Mouse (Mus musculus): ENCODE data around the gene Cox7a1. TPM values are rescaled to one million over a fixed set of nuclear protein-coding genes. Genes with fewer than 3 reads are reported as not detected.

Gene Cox7a1
- polyA plus RNA-seq, 2 experiments = 3.5 to 5.5 TPM

DNA sequence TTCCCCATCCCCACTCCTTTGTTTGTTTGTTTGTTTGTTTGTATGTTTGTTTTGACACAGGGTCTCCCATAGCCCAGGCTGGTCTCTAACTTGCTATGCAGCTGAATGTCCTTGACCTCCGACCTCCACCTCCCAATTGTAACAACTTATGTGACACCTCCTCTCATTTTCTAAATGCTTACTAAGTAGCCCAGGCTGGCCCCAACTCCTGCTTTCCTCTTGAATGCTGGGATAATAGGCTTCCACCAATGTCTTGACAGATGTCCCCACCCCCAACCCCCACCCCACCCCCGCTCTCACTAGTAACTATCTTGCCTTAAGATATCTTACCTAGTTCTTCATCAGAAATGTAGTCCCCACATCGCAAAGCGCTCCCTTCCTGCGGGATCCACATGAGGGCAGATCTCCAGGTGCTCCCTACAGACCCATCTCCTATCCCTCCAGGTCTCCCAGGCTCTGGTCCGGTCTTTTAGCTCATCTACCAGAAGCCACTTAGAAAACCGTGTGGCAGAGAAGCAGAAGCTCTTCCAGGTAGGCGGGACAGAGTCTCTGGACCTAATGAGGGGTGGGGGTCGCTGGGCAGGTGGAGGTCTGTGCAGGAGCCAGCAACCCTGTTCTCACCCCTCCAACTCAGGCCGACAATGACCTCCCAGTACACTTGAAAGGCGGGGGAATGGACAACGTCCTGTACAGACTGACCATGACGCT, 851 bp downstream of the Cox7a1 start:
- no peak overlapping the region for H3K4me3 ChIP-seq (ENCODE audit: insufficient read depth in 1 of 2, low read depth in 2 of 2, low read length in 2 of 2)
- ATAC-seq (ENCODE audit: insufficient read depth) (no peak), DNase-seq (ENCODE audit: low read depth in 3 of 3, low spot score in 3 of 3) (no peak)
- H3K9ac ChIP-seq (replicated peaks) = no peak overlapping the region
- TF ChIP-seq EP300 (IDR thresholded peaks at IDR 0.05; ENCODE audit: low read depth) = no peak
- no peak for TF ChIP-seq CTCF (IDR thresholded peaks at IDR 0.05; ENCODE audit: low read depth)
- peaks cover 24% of the 10 kb centered on the region for H3K36me3 ChIP-seq (replicated peaks; ENCODE audit: control insufficient read depth, insufficient read depth, low read depth)
- no peaks in the 10 kb centered on the region for H3K9me3 ChIP-seq (ENCODE audit: control insufficient read depth, low read length)
- no peaks in the 10 kb centered on the region for H3K27me3 ChIP-seq (ENCODE audit: control insufficient read depth, insufficient read depth, low read length)
- peaks cover 0 to 9% of the 10 kb centered on the region in 2 experiments; a peak in 2 of 4 replicates for H3K4me1 ChIP-seq (replicated peaks; ENCODE audit: control insufficient read depth in 2 of 2, insufficient read depth in 2 of 2, low read length in 1 of 2)
- H3K4me2 ChIP-seq (ENCODE audit: low read depth) = no peak overlapping the region
- H3K27ac ChIP-seq = no peak overlapping the region
- WGBS (ENCODE audit: insufficient replicate concordance) = 68% methylated on average over 13 of the region's 13 CpGs

DNA sequence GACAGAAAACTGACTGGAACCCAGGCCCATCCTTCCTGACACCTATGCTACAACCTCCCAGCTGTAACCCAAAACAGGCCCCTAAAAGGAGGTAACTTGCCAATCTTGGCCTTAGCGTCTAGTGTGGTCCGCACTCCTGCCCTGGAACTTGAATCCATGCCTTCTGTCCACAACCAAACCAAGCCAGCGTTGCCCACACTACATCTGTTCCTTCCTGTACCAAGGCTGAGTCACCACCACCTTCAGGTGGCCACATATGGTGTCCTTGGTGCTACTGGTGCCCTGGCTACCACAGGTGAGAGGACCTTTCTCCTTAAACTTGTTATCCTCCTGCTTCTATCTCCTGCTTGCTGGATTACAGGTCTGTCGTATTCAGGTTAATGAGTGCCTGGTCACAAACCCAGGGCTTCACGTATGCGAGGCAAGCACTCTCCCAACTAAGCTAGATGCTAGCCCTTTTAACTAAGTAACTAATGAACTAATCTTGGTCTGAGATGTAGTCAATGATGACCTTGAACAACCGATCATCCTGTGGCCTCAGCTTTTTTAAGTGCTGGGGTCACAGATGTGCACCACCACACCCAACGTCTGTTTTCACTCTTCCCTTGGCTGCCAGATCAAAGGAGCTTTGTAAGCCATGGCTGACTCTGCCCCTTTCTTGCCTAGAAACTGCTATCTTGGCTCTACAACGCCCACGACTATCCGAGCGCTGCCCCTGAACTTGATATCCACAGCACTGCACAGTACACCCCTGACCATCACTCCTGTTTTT, 4.6 kb downstream of the Cox7a1 start:
- Histone ChIP-seq H3K27ac (no peak overlapping the region), H3K4me1 (replicated peaks; ENCODE audit: control insufficient read depth in 2 of 2, insufficient read depth in 2 of 2, low read length in 1 of 2) (peaks cover 5 to 12% of the 10 kb centered on the region in 2 experiments), H3K4me3 (ENCODE audit: insufficient read depth in 1 of 2, low read depth in 2 of 2, low read length in 2 of 2) (no peak overlapping the region), H3K9ac (replicated peaks) (no peak overlapping the region), H3K9me3 (ENCODE audit: control insufficient read depth, low read length) (no peaks in the 10 kb centered on the region), H3K36me3 (replicated peaks; ENCODE audit: control insufficient read depth, insufficient read depth, low read depth) (peaks cover 42% of the 10 kb centered on the region), H3K27me3 (ENCODE audit: control insufficient read depth, insufficient read depth, low read length) (no peaks in the 10 kb centered on the region), H3K4me2 (ENCODE audit: low read depth) (no peak overlapping the region)
- no peak for ATAC-seq (ENCODE audit: insufficient read depth)
- no peak for DNase-seq (ENCODE audit: low read depth in 3 of 3, low spot score in 3 of 3)
- TF ChIP-seq CTCF (IDR thresholded peaks at IDR 0.05; ENCODE audit: low read depth) (no peak), EP300 (IDR thresholded peaks at IDR 0.05; ENCODE audit: low read depth) (no peak)
- WGBS (ENCODE audit: insufficient replicate concordance) = 77% methylated on average over 12 of the region's 12 CpGs

DNA sequence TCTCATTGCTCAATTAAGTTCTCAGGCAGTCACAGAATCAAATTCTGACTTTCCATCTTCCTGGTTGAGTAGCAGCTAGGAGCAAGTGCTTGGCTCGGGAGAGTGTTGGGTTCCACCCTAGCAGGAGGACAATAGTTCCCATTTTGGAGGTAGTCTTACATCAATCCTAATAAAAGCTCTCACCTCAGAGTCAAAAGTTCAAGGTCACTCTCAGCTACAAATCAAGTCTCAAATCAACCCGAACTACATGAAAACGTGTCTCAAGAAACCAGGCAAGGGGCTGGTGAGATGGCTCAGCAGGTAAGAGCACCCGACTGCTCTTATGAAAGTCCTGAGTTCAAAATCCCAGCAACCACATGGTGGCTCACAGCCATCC, 5.2 kb downstream of the Cox7a1 start:
- DNase-seq (ENCODE audit: low read depth in 3 of 3, low spot score in 3 of 3) (no peak), ATAC-seq (ENCODE audit: insufficient read depth) (no peak)
- H3K27ac ChIP-seq = no peak overlapping the region
- H3K27me3 ChIP-seq (ENCODE audit: control insufficient read depth, insufficient read depth, low read length) = no peaks in the 10 kb centered on the region
- H3K36me3 ChIP-seq (replicated peaks; ENCODE audit: control insufficient read depth, insufficient read depth, low read depth) = peaks cover 42% of the 10 kb centered on the region
- H3K9me3 ChIP-seq (ENCODE audit: control insufficient read depth, low read length) = no peaks in the 10 kb centered on the region
- H3K4me2 ChIP-seq (ENCODE audit: low read depth) = no peak overlapping the region
- no peak overlapping the region for H3K9ac ChIP-seq (replicated peaks)
- TF ChIP-seq CTCF (IDR thresholded peaks at IDR 0.05; ENCODE audit: low read depth) = no peak
- TF ChIP-seq EP300 (IDR thresholded peaks at IDR 0.05; ENCODE audit: low read depth) = no peak
- no peak overlapping the region for H3K4me3 ChIP-seq (ENCODE audit: insufficient read depth in 1 of 2, low read depth in 2 of 2, low read length in 2 of 2)
- peaks cover 6 to 10% of the 10 kb centered on the region in 2 experiments for H3K4me1 ChIP-seq (replicated peaks; ENCODE audit: control insufficient read depth in 2 of 2, insufficient read depth in 2 of 2, low read length in 1 of 2)
- WGBS (ENCODE audit: insufficient replicate concordance) = 74% methylated on average over 4 of the region's 4 CpGs

DNA sequence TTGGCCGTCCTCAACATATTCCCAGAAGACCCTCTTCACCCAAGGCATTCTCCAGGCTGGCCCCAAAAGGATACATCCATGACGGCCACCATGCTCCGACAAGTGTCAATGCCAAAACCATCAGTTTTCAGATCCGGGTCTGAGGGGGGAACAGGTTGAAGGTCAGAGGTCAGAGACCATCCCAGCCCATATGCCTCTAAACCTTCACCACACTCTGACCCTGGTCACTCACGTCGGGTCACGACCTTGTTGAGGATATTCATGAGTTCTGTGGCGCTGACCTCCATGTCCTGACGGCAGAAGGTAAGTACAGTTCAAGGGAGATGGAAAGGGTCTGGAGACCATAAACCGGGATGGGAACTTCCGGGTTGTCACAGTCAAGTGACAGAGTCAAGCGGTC, 8.1 kb downstream of the Cox7a1 start:
- H3K9ac ChIP-seq (replicated peaks) = no peak overlapping the region
- H3K36me3 ChIP-seq (replicated peaks; ENCODE audit: control insufficient read depth, insufficient read depth, low read depth) = peaks cover 35% of the 10 kb centered on the region
- TF ChIP-seq EP300 (IDR thresholded peaks at IDR 0.05; ENCODE audit: low read depth) (no peak), CTCF (IDR thresholded peaks at IDR 0.05; ENCODE audit: low read depth) (no peak)

DNA sequence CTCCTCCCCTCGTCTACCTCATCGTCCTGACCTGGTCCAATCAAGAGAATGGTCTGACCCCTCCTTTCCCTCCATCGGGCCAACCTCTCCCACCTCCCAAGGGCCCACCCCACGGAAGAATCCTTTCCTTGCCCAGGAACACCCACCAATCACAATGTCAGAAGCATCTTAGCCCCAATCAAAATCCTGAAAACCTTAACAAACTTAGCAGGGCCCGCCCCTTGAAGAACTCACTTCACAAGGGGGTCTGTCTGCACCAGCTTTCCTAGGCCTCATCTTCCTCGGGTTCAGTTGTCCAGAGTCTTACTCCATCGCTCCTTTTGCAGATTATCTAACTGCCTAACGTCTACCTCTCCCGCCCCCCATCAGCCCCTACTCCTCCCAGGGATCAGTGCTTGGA, 9.1 kb downstream of the Cox7a1 start:
- WGBS (ENCODE audit: insufficient replicate concordance) = 64% methylated on average over 9 of the region's 9 CpGs
- ATAC-seq (ENCODE audit: insufficient read depth) = no peak
- H3K9me3 ChIP-seq (ENCODE audit: control insufficient read depth, low read length) = no peaks in the 10 kb centered on the region

More for the DNA sequence above, 8.1 kb downstream of the Cox7a1 start:
- H3K4me2 ChIP-seq (ENCODE audit: low read depth) = no peak overlapping the region
- DNase-seq (ENCODE audit: low read depth in 3 of 3, low spot score in 3 of 3) (no peak), ATAC-seq (ENCODE audit: insufficient read depth) (no peak)
- 83% methylated on average over 12 of the region's 12 CpGs for WGBS (ENCODE audit: insufficient replicate concordance)
- no peak overlapping the region for H3K4me3 ChIP-seq (ENCODE audit: insufficient read depth in 1 of 2, low read depth in 2 of 2, low read length in 2 of 2)
- H3K9me3 ChIP-seq (ENCODE audit: control insufficient read depth, low read length) = no peaks in the 10 kb centered on the region
- no peaks in the 10 kb centered on the region for H3K27me3 ChIP-seq (ENCODE audit: control insufficient read depth, insufficient read depth, low read length)
- H3K4me1 ChIP-seq (replicated peaks; ENCODE audit: control insufficient read depth in 2 of 2, insufficient read depth in 2 of 2, low read length in 1 of 2) = peaks cover 9 to 15% of the 10 kb centered on the region in 2 experiments
- no peak overlapping the region for H3K27ac ChIP-seq

More for the DNA sequence above, 9.1 kb downstream of the Cox7a1 start:
- Histone ChIP-seq H3K4me2 (ENCODE audit: low read depth) (peak overlapping the region; percentile 89), H3K9ac (replicated peaks) (peak overlapping the region; percentile 89), H3K4me3 (ENCODE audit: insufficient read depth in 1 of 2, low read depth in 2 of 2, low read length in 2 of 2) (peak overlapping the region; percentile 29 to 82; a peak in 2 of 4 replicates), H3K27ac (peak overlapping the region; percentile 66), H3K4me1 (replicated peaks; ENCODE audit: control insufficient read depth in 2 of 2, insufficient read depth in 2 of 2, low read length in 1 of 2) (peaks cover 9 to 15% of the 10 kb centered on the region in 2 experiments), H3K36me3 (replicated peaks; ENCODE audit: control insufficient read depth, insufficient read depth, low read depth) (peaks cover 26% of the 10 kb centered on the region), H3K27me3 (ENCODE audit: control insufficient read depth, insufficient read depth, low read length) (no peaks in the 10 kb centered on the region)
- DNase-seq (ENCODE audit: low read depth in 3 of 3, low spot score in 3 of 3) = no peak
- TF ChIP-seq EP300 (IDR thresholded peaks at IDR 0.05; ENCODE audit: low read depth) (no peak), CTCF (IDR thresholded peaks at IDR 0.05; ENCODE audit: low read depth) (no peak)
